Mouse (Mus musculus) kidney, adult 2 months (tissue): Measurements from ENCODE around the gene Ints11.

Source experiments
- CTCF ChIP-seq: fragments of 200-500 bp; conservative IDR thresholded peaks from 2 replicates; pipeline ENCODE4 v1.5.1; 2011; ENCODE audit warnings: low read depth, mild to moderate bottlenecking, control low read depth, low read length, moderate library complexity, mixed read lengths; ENCODE audit not compliant: insufficient read depth, insufficient read length
- POLR2A ChIP-seq: fragments of 200-500 bp; IDR thresholded peaks from one replicate; pipeline ENCODE4 v1.6.1; 2011; ENCODE audit warnings: low read depth, low read length, control low read depth

GRCm38 (mm10) chr4:155821025-155821424 lies 48.3 kb upstream of the Ints11 start:
- TF ChIP-seq CTCF (0 out of 2 replicates have a peak, but pooled peaks have one; percentile 15), POLR2A (no peak)
